Mouse (Mus musculus): ENCODE measurements around the gene Nisch.

The Nisch gene

GRCm38 (mm10) chr14:31129326-31130235 lies 87.2 kb downstream of the Nisch start:
- peak; percentile 94 for DNase-seq

DNA sequence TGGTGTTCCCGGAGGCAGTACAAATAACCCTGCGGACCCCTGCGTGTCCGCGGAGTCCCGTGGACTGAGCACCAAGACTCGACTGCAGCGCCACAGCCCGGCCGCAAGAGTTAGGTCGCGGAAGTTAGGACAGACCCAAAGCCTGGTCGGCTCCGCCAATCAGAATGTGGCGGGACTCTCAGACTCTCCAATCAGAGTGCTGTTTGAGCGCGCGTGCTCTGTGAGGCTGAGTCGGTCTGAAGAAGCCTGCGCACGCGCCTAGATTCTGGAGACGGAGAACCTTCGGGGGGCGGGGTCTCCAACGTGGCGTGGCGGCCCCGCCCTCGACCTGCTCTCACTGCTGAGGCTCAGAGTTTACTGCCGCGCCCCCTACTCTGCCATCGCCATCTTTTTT lies 87.9 kb downstream of the Nisch start, which contains the start of gene Smim4:
Gene Smim4 (minus strand): TSS at position 131 of the 394 bp plus-strand sequence.
- peak; percentile 100 for DNase-seq

DNA sequence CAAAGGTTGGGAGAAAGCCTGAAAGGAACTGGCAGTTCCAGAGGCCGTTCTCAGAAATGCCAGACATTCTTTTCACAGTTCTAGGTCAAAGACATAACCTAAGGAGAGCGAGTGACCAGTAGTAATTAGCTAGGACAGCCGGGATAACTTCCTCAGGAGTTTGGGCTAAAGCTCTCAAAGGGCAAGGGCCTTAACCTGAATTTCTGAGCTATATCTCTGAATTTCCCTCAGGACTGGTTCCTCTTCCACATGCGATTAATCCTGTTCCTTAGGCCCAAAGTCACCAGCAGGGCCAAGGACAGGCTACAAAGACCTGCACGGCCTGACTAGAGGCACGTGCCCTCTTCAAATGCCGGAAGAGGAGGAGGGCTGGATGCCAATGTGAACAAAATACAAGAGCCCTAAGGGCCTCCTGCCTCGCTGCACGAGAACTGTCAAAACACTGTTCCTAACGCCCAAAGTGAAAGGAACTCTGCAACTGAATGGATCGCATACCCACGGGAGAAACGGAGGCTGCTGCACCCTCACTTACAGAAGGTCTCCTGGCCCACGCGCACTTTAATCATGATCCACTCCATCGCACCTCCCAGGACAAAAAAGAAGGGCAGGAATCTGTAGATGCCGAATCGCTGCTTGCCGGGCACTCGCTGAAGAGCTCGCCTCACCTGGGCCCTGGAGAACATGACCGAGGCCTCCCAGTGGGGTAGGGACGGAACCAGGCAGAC lies 88.5 kb downstream of the Nisch start:
- peak; percentile 97 for DNase-seq

GRCm38 (mm10) chr14:31126826-31127225 lies 89.9 kb downstream of the Nisch start:
- DNase-seq, result peak; percentile 88

- peak; percentile 88 for DNase-seq
Measured at GRCm38 (mm10) chr14:31125106-31126075, 91.4 kb downstream of the Nisch start.
